Mouse (Mus musculus) heart, embryonic 12.5 days (tissue): ENCODE data around the gene Diablo. TPM values are rescaled to one million over a fixed set of nuclear protein-coding genes. Genes with fewer than 3 reads are reported as not detected.

Experiments
- ATAC-seq: fragments of 200-750 bp; cut with Nextera tagmentation; 2 replicates; pipeline ENCODE4 v1.8.0; 2017; ENCODE audit warnings: moderate TSS enrichment, moderate library complexity; ENCODE audit not compliant: insufficient number of reproducible peaks, low FRiP score
- H3K27ac ChIP-seq: fragments of 300-500 bp; sonication (generic); 2 replicates; pipeline ENCODE4 v1.5.1; 2016; ENCODE audit warnings: mild to moderate bottlenecking, moderate library complexity; ENCODE audit not compliant: poor library complexity, severe bottlenecking
- H3K27me3 ChIP-seq: fragments of 300-500 bp; sonication (generic); replicated peaks from 2 replicates; pipeline ENCODE4 v1.6.1; 2016; ENCODE audit warnings: mild to moderate bottlenecking, moderate library complexity
- H3K36me3 ChIP-seq: fragments of 300-500 bp; sonication (generic); 2 replicates; pipeline ENCODE4 v1.6.1; 2016; ENCODE audit warnings: mild to moderate bottlenecking, moderate library complexity
- H3K4me1 ChIP-seq: fragments of 300-500 bp; sonication (generic); replicated peaks from 2 replicates; pipeline ENCODE4 v1.6.1; 2016; ENCODE audit warnings: mild to moderate bottlenecking
- H3K4me2 ChIP-seq: fragments of 300-500 bp; sonication (generic); 2 replicates; pipeline ENCODE4 v1.6.1; 2016; ENCODE audit warnings: mild to moderate bottlenecking, moderate library complexity
- H3K4me3 ChIP-seq: fragments of 300-500 bp; sonication (generic); 2 replicates; pipeline ENCODE4 v1.5.1; 2016; ENCODE audit warnings: mild to moderate bottlenecking
- H3K9ac ChIP-seq: fragments of 300-500 bp; sonication (generic); 2 replicates; pipeline ENCODE4 v1.6.1; 2016; ENCODE audit warnings: mild to moderate bottlenecking, moderate library complexity
- H3K9me3 ChIP-seq: fragments of 300-500 bp; sonication (generic); replicated peaks from 2 replicates; pipeline ENCODE4 v1.6.1; 2016; ENCODE audit warnings: mild to moderate bottlenecking, moderate library complexity
- WGBS: fragments of 180-500 bp; shearing (Covaris S2); methylation state at CpG from one replicate; pipeline ENCODE4 v1.1.7; 2016; 5-methylcytosine and 5-hydroxymethylcytosine counted together
- polyA plus RNA-seq: library from polyadenylated mRNA; unstranded; fragments of >200 nt; fragmentation: Nextera tagmentation; extraction: Ambion mirVana; gene quantifications from 2 replicates; pipeline ENCODE4 v1.2.1, GENCODE M21; 2016

Gene Diablo
- 90.5 and 94.0 TPM in 2 replicates for polyA plus RNA-seq

DNA sequence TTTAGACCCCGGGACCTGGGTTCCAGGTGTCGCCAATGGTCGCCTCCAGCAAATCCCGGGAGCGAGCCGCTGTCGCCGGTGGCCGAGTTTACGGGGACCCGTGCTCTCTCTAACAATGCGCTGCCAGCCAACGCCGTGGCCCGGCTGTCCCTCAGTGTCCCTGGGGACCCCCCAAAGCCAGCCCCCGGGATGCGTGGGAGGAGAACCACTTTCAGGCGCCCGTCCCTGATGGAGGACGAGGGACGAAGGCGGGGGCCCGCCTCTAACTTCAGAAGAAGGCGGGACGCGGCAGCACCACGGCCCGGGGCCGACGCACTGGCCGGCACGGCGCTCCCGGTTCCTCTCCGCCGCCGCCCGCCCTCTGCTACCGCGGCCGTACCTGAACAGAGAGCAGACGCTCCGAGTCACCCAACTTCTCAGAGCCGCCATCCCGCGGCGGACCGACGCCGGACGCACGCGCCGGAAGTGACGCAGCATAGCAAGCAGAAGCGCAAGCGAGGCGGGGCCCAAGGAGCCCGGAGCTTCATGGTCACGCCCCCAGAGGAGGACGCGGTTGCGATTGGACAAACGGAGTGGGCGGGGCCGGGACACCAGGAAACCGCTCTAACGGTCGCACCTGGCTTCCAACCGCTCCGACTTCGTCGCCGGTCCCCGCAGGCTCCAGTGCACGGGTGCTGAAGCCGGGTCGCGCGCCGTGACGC is at the start of gene Diablo:
TSS of gene Diablo (minus strand) at position 485 of the 701 bp plus-strand sequence.
- peak within 1 kb of the TSS; percentile 99 for H3K4me3 ChIP-seq
- WGBS, result under 1% methylated on average over 81 of the region's 82 CpGs
- peaks cover 20% of the 10 kb centered on the region for H3K36me3 ChIP-seq
- H3K4me1 ChIP-seq, result peaks cover 14% of the 10 kb centered on the region
- peak within 1 kb of the TSS; percentile 88 for H3K9ac ChIP-seq
- H3K9me3 ChIP-seq, result no peaks in the 10 kb centered on the region
- peak within 1 kb of the TSS; percentile 99 for H3K4me2 ChIP-seq
- peak; percentile 99 for ATAC-seq
- H3K27ac ChIP-seq, result peak within 1 kb of the TSS; percentile 41
- no peaks in the 10 kb centered on the region for H3K27me3 ChIP-seq

DNA sequence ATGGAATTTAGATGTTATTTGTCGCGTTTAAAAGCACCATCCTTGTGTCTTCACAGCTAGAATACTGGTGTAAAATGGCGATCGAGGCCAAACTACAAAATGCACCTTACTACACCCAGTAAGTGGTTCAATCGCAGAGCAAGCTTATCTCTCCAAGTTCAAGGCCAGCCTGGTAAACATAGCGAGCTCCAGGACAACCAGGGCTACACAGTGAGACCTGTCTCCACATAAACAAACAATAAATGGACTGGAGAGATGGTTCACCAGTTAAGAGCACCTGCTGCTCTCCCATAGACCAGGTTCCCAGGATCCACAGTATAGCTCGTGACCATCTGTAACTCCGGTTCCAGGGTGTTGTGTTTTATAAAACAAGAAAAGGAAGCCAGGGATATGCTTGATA is 49.4 kb upstream of the Diablo start:
- Histone ChIP-seq H3K27me3 (no peaks in the 10 kb centered on the region), H3K36me3 (peaks cover 30% of the 10 kb centered on the region), H3K9ac (no peak overlapping the region), H3K27ac (no peak overlapping the region), H3K4me1 (peaks cover 9% of the 10 kb centered on the region), H3K4me2 (peak overlapping the region; percentile 87), H3K4me3 (peak overlapping the region; percentile 99), H3K9me3 (no peaks in the 10 kb centered on the region)
- 59% methylated on average over 8 of the region's 8 CpGs for WGBS
- no peak for ATAC-seq

DNA sequence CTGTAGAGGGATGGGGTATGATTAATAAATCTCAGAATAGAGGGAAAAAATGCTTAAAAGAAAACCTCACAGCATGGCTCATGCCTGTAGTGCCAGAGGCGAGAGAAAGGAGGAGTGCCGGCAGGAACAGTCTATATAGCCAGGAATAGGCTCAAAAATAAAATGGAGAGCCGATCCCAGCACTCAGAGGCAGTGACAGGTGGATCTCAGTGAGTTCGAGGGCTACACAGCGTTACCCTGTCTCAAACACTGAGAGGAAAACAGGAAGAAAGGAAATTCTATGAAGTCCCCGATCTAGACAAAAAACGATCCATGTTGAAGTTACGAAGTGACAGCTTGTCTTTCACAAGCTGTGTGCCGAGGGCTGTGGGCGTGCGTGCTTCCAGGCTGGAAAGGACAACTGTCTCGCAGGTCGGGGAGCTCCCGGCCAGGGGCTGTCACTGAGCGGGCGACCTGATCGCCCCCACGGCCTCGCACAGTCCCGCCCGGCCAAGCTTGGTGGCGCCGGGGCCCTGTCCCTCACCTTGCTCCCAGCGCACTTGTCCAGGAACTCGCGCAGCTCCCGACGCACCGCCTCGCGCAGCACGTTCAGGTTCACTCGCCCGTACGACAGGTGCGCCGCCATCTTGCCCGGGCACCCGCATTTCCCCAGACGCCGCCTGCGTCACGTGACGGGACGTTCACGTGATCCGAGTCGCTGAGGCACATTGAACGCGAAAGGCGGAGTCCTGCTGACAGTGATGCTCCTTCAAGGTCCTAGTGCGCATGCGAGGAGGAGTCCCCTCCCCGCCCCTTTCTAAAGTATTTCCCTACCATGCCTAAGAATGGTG is 48.6 kb upstream of the Diablo start, which contains the start of gene Vps33a:
TSS of gene Vps33a (minus strand) at position 682 of the 830 bp plus-strand sequence.
- H3K4me3 ChIP-seq, result peak within 1 kb of the TSS; percentile 99
- H3K9ac ChIP-seq, result peak within 1 kb of the TSS; percentile 90
- peak; percentile 95 for ATAC-seq
- under 1% methylated on average over 54 of the region's 54 CpGs for WGBS
- no peaks in the 10 kb centered on the region for H3K9me3 ChIP-seq
- H3K36me3 ChIP-seq, result peaks cover 31% of the 10 kb centered on the region
- peaks cover 9% of the 10 kb centered on the region for H3K4me1 ChIP-seq
- H3K4me2 ChIP-seq, result peak within 1 kb of the TSS; percentile 87
- peak within 1 kb of the TSS; percentile 45; the same call in 1 of the 2 replicates for H3K27ac ChIP-seq
- H3K27me3 ChIP-seq, result no peaks in the 10 kb centered on the region

DNA sequence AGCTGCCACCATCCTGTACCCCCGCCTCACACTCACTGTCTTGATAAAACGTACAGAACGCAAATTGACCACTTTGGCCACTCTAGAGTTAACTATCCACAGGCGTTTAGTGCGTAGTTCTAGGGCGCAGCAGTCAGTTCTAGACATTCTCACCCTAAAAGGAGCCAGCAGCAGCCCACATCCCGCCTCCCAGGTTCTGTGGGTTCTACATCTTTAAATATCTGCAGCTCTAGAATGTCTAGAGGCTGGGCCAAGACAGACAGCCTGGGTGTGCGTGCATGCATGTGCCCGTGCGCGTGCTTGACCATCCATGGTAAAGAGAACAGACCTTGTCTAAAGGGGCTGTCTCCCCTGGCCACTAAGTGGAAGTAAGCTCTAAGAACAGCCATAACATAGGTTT is 37.2 kb upstream of the Diablo start:
- WGBS, result 93% methylated on average over 11 of the region's 11 CpGs
- H3K36me3 ChIP-seq, result peaks cover 92% of the 10 kb centered on the region
- H3K4me1 ChIP-seq, result no peaks in the 10 kb centered on the region; the same call in 1 of the 2 replicates
- H3K27ac ChIP-seq, result no peak overlapping the region
- H3K9ac ChIP-seq, result no peak overlapping the region
- no peaks in the 10 kb centered on the region for H3K9me3 ChIP-seq
- no peak overlapping the region for H3K4me3 ChIP-seq
- no peaks in the 10 kb centered on the region for H3K27me3 ChIP-seq
- no peak overlapping the region for H3K4me2 ChIP-seq
- no peak for ATAC-seq

DNA sequence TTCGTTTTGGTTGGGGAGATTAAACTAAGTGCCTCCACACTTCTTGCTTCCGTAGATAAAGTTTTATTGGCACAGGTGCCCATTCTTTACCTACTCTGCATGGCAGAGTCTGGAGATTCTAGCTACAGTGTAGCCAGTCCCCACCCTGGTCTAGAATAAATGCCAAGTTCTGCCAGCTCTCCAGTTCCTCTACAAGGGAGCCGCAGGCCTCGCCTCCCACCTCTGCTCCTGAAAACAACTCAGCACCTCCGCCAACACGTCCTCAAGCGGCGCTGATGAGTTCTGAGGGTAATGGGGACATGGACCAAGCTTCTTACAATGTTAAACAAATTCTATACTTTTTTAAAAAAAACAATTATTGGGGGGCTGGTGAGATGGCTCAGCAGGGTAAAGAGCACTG is 35.6 kb upstream of the Diablo start:
- no peaks in the 10 kb centered on the region for H3K9me3 ChIP-seq
- no peak overlapping the region for H3K9ac ChIP-seq
- H3K27ac ChIP-seq, result no peak overlapping the region
- no peak overlapping the region for H3K4me3 ChIP-seq
- 93% methylated on average over 8 of the region's 8 CpGs for WGBS
- H3K27me3 ChIP-seq, result no peaks in the 10 kb centered on the region
- no peak for ATAC-seq
- peaks cover 89% of the 10 kb centered on the region for H3K36me3 ChIP-seq
- H3K4me1 ChIP-seq, result no peaks in the 10 kb centered on the region; the same call in 1 of the 2 replicates
- H3K4me2 ChIP-seq, result no peak overlapping the region

DNA sequence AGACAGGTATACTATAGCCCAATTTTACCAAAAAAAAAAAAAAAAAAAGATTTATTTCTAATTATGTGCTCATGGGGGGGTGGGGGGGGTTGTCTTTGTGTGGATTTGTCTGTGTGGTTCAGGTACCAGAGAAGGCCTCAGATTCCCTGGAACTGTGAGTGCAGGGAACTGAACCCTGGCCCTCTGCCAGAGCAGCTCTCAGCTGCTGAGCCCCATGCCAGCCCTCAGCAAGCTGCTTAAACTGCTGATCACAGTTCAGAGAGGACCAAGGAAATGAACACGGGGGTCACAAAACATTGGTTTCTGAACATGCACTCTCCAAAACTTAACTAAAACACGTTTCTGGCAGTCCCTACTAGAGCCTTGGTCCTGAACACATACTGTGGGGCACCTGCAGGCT is 32.5 kb upstream of the Diablo start:
- no peaks in the 10 kb centered on the region for H3K9me3 ChIP-seq
- no peak for ATAC-seq
- no peak overlapping the region for H3K4me2 ChIP-seq
- no peaks in the 10 kb centered on the region for H3K27me3 ChIP-seq
- no peaks in the 10 kb centered on the region; the same call in 1 of the 2 replicates for H3K4me1 ChIP-seq
- 73% methylated on average over 2 of the region's 2 CpGs for WGBS
- H3K36me3 ChIP-seq, result peaks cover 62% of the 10 kb centered on the region
- H3K27ac ChIP-seq, result no peak overlapping the region
- no peak overlapping the region for H3K9ac ChIP-seq
- H3K4me3 ChIP-seq, result no peak overlapping the region

DNA sequence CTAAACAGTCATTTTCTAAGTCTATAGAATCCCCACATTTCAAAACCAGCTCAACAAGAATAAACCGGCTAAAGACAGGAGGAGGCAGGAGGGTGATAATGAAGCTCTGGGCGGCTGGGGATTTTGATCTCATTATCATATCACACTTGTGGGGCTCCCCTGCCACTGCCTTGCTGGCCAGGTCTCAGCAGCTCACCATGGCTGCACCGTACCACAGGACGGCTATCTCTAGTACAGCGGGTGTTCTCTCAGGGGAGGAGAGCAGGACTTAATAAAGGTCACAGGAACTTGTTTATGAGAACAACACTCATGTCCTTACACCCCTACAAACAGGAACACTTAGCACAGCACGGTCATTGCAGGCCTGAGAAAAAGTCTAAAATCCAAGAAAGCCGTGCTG is 31.7 kb upstream of the Diablo start:
- Histone ChIP-seq H3K27ac (no peak overlapping the region), H3K9me3 (no peaks in the 10 kb centered on the region), H3K4me3 (no peak overlapping the region), H3K4me2 (no peak overlapping the region), H3K27me3 (no peaks in the 10 kb centered on the region), H3K4me1 (no peaks in the 10 kb centered on the region; the same call in 1 of the 2 replicates), H3K36me3 (peaks cover 56% of the 10 kb centered on the region), H3K9ac (no peak overlapping the region)
- no peak for ATAC-seq
- WGBS, result 78% methylated on average over 7 of the region's 7 CpGs

DNA sequence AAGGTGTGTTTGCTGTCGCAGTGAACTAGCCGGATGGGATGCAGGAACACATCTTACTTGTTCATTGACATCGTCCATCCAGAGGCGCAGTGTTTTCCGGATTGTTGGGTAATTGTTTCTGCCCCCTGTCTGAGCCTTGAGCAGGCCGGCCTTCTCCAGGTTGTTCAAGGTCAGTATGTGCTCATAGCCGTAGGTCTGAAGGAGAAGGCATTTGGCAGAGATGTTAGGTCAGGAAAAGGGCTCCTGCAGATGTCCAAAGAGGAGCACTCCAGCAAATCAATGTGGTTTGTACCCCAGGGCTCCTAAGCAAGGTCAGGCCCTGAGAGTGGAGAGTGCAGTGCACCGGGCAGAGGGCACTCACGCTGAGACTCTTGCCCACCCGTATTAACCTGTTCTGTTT is 9.8 kb upstream of the Diablo start:
- no peaks in the 10 kb centered on the region for H3K27me3 ChIP-seq
- ATAC-seq, result no peak
- H3K27ac ChIP-seq, result no peak overlapping the region
- H3K4me2 ChIP-seq, result no peak overlapping the region
- no peaks in the 10 kb centered on the region for H3K9me3 ChIP-seq
- peaks cover 84% of the 10 kb centered on the region for H3K36me3 ChIP-seq
- H3K4me1 ChIP-seq, result no peaks in the 10 kb centered on the region
- no peak overlapping the region for H3K4me3 ChIP-seq
- WGBS, result 89% methylated on average over 10 of the region's 10 CpGs
- H3K9ac ChIP-seq, result no peak overlapping the region

DNA sequence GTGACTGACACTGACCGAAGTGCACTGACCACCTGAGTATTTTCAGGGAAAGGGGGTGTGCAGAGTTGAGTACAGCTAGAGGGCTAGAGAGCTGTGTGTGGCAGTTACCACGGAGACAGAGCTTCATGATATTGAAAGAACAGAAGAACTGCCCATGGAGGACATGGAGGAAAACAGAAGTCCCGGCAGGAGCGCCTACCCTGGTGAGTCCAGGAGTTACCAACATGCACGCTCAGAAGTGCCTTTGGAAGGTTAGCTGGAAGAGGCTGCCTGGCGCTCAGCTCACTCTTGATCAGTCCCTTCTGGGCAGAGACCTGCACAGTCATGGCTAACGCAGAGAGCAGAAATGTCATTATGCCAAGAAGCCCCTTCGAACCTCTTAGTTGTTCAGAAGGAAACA is 6.1 kb upstream of the Diablo start:
- Histone ChIP-seq H3K4me2 (no peak overlapping the region), H3K36me3 (peaks cover 75% of the 10 kb centered on the region), H3K4me1 (no peaks in the 10 kb centered on the region), H3K27ac (no peak overlapping the region), H3K4me3 (no peak overlapping the region), H3K9me3 (no peaks in the 10 kb centered on the region), H3K9ac (no peak overlapping the region), H3K27me3 (no peaks in the 10 kb centered on the region)
- ATAC-seq, result no peak
- WGBS, result 84% methylated on average over 8 of the region's 8 CpGs

DNA sequence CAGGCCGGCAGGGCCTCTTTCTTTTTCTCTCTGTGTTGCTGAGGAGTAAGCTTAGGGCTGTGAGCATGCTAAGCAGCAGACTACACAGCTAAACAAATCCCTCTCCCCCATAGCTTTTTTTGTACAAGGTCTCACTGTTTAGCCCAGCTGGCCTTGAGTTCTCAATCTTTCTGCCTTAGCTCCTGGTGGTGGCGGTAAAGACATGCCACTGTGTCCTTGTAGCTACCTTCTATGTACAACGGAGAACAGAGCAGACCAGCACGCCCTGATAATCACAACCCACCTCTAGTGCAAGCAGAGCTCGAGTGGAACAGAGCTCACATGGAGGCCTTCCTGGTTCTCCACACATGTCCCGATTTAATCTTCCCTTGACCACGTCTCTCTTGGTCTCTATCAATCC is 4.7 kb upstream of the Diablo start:
- Histone ChIP-seq H3K4me1 (peaks cover 5% of the 10 kb centered on the region), H3K27ac (no peak overlapping the region), H3K9ac (no peak overlapping the region), H3K27me3 (no peaks in the 10 kb centered on the region), H3K4me2 (no peak overlapping the region), H3K9me3 (no peaks in the 10 kb centered on the region), H3K4me3 (no peak overlapping the region), H3K36me3 (peaks cover 63% of the 10 kb centered on the region)
- no peak for ATAC-seq
- WGBS, result 66% methylated on average over 7 of the region's 7 CpGs

DNA sequence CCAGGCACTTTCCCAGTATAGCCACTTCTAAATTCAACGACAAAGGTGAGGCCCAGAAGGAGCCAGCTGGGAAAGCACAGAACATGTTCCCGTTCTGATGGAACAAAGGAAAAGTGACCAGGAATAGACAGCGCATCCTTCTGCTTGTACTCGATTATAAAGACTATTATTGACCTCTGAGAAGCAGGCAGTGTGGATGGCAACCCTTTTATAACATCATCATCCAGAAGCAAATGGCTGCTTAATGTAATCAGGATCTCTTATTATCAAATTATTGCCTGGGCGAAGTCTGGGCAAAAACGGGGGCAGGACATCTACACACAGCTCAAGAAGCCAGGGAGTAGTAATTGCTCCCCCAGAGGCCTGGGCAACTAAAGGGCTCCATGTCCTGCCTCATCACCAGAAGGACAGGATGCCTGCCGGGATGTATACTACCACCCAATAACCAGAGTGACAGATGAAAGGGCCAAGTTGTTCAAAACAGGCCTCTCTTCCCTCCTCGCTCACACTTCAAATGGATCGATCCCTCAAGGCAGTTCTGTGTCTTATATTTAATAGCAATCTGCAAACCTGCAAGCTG is 2.0 kb upstream of the Diablo start:
- peaks cover 14% of the 10 kb centered on the region for H3K4me1 ChIP-seq
- no peak overlapping the region for H3K4me3 ChIP-seq
- no peak overlapping the region for H3K9ac ChIP-seq
- no peaks in the 10 kb centered on the region for H3K27me3 ChIP-seq
- H3K27ac ChIP-seq, result no peak overlapping the region
- ATAC-seq, result no peak
- 86% methylated on average over 9 of the region's 9 CpGs for WGBS
- H3K9me3 ChIP-seq, result no peaks in the 10 kb centered on the region
- H3K36me3 ChIP-seq, result peaks cover 36% of the 10 kb centered on the region
- no peak overlapping the region for H3K4me2 ChIP-seq
